ENCODE assay signal across 7 mouse cellular contexts in the genomic region with DNA sequence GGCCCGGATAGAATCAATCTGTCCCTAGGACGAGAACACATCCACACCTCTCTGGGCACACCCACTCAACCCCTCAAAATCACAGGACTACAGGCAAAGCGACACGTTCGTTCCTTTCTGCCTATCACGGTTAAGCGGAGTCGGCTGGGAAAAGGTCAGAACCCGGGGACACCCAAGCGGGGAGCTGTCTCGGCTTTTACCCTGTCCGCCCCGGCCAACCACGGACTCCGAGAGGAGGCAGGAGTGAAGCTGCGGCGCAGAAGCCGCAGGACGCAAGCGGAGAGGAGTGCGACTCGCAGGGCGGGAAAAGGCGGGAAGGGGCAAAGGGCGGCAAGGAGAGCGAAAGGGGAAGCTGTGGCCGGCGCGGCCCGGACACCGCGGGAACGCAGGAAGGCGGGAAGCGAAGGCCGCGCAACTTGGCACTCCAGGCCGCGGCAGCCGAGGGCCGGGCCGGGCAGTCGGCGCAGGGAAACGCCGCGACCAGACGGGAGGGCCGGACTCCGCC. TPM values are rescaled to one million over a fixed set of nuclear protein-coding genes. Genes with fewer than 3 reads are reported as not detected.
DNase-seq lines count a peak whose midpoint lies in the region; ATAC-seq and TF ChIP-seq lines count a peak whose summit lies in the region.

No protein-coding gene starts in this region.

- no peaks in the 10 kb centered on the region for H3K27me3 ChIP-seq in testis, adult 2 months (ENCODE audit: control insufficient read depth, insufficient read depth, low read length)
- H3K27me3 ChIP-seq in heart, embryonic 16.5 days (ENCODE audit: control insufficient read depth, insufficient read depth, low read length), result no peaks in the 10 kb centered on the region
- no peaks in the 10 kb centered on the region for H3K27me3 ChIP-seq in liver, adult 2 months (ENCODE audit: control insufficient read depth, insufficient read depth, low read length)

- peak; percentile 44 for ATAC-seq in heart, embryonic 16.5 days (replicated peaks; ENCODE audit: extremely low read depth, insufficient read depth, low FRiP score)

- H3K9me3 ChIP-seq in heart, embryonic 16.5 days (replicated peaks; ENCODE audit: control insufficient read depth, low read length), result no peaks in the 10 kb centered on the region

- WGBS in heart, embryonic 16.5 days, result under 1% methylated on average over 50 of the region's 50 CpGs
- under 1% methylated on average over 48 of the region's 50 CpGs for WGBS in liver, adult 2 months

- peak overlapping the region; percentile 93 for H3K4me3 ChIP-seq in testis, adult 2 months (ENCODE audit: control insufficient read depth, low read depth, low read length)
- H3K4me3 ChIP-seq in heart, embryonic 16.5 days (ENCODE audit: low read length), result peak overlapping the region; percentile 99
- peak overlapping the region; percentile 81 for H3K4me3 ChIP-seq in liver, adult 2 months (ENCODE audit: insufficient read depth, low read depth, low read length)

- TF ChIP-seq POLR2A in testis, adult 2 months (IDR thresholded peaks at IDR 0.05; ENCODE audit: control insufficient read depth, low read depth, low read length), result no peak; the same call in 1 of the 2 replicates
- no peak for TF ChIP-seq POLR2A in liver, adult 2 months (IDR thresholded peaks at IDR 0.05; ENCODE audit: extremely low read depth, insufficient read depth, low read length)

- no peaks in the 10 kb centered on the region for H3K36me3 ChIP-seq in testis, adult 2 months (ENCODE audit: control insufficient read depth, insufficient read depth, low read length)
- H3K36me3 ChIP-seq in heart, embryonic 16.5 days (ENCODE audit: control insufficient read depth, insufficient read depth), result peaks cover 9% of the 10 kb centered on the region
- peaks cover 11% of the 10 kb centered on the region for H3K36me3 ChIP-seq in liver, adult 2 months (ENCODE audit: control insufficient read depth, insufficient read depth, low read length)

- H3K4me2 ChIP-seq in heart, embryonic 16.5 days (ENCODE audit: low read depth, low read length), result peak overlapping the region; percentile 94

- H3K27ac ChIP-seq in testis, adult 2 months (ENCODE audit: control insufficient read depth, insufficient read depth, low read depth, low read length), result peak overlapping the region; percentile 50
- H3K27ac ChIP-seq in heart, embryonic 16.5 days (ENCODE audit: low read length), result peak overlapping the region; percentile 83
- peak overlapping the region; percentile 84 for H3K27ac ChIP-seq in liver, adult 2 months (replicated peaks; ENCODE audit: insufficient read depth, low read depth, low read length)

- peak overlapping the region; percentile 94 for H3K9ac ChIP-seq in heart, embryonic 16.5 days (ENCODE audit: low read length)
- peak overlapping the region; percentile 95 for H3K9ac ChIP-seq in liver, adult 2 months (ENCODE audit: low read depth, low read length)

- no peak for TF ChIP-seq CTCF in testis, adult 2 months (IDR thresholded peaks at IDR 0.05; ENCODE audit: control insufficient read depth, insufficient read depth, insufficient replicate concordance, low read depth, low read length)
- TF ChIP-seq CTCF in liver, adult 2 months (IDR thresholded peaks at IDR 0.05; ENCODE audit: low read depth, low read length), result no peak

- peaks cover 6% of the 10 kb centered on the region for H3K4me1 ChIP-seq in testis, adult 2 months (ENCODE audit: control insufficient read depth, insufficient read depth, low read length)
- peaks cover 26% of the 10 kb centered on the region for H3K4me1 ChIP-seq in heart, embryonic 16.5 days (ENCODE audit: control insufficient read depth, insufficient read depth, low read length)
- peaks cover 21% of the 10 kb centered on the region for H3K4me1 ChIP-seq in liver, adult 2 months (ENCODE audit: control insufficient read depth, insufficient read depth, low read length)

- H3K79me2 ChIP-seq in liver, adult 2 months (ENCODE audit: control insufficient read depth, insufficient read depth, low read length), result peaks cover 25% of the 10 kb centered on the region; the same call in 1 of the 2 replicates

- no peak for DNase-seq in testis, postnatal 14 days (ENCODE audit: low spot score)
- DNase-seq in c-Kit-positive CD71-positive TER-119-positive erythroid progenitor cells, embryonic 14.5 days (ENCODE audit: low spot score), result peak; percentile 41
- DNase-seq in liver, adult 2 months (ENCODE audit: extremely low read depth, low read depth, low spot score), result peak; percentile 62
- DNase-seq in naive thymus-derived CD4-positive, alpha-beta T cell, adult 2 months (ENCODE audit: low read depth), result peak; percentile 66
- DNase-seq in frontal cortex, adult 2 months (ENCODE audit: extremely low spot score in 1 of 2, low spot score in 1 of 2), result no peak

RNA-seq across cellular contexts. Expression of gene Oser1, which starts 5.6 kb away (rescaled TPM):
- polyA plus RNA-seq in testis, adult 2 months (2012; rRNA removed), result 209 and 304 TPM in 2 replicates
- polyA plus RNA-seq in heart, embryonic 16.5 days (2015; fragmentation: Nextera tagmentation; extraction: Ambion mirVana), result 57.1 and 63.8 TPM in 2 replicates
- 21.9 and 22.6 TPM in 2 replicates for total RNA-seq in liver, adult 2 months (2014; rRNA removed)
- 8.0 and 8.3 TPM in 2 replicates for polyA plus RNA-seq in liver, adult 2 months (2012; rRNA removed)
- polyA plus RNA-seq in frontal cortex, adult 2 months (2012; rRNA removed), result 24.2 and 26.0 TPM in 2 replicates

RNA-seq across cellular contexts. Expression of gene Gdap1l1, which starts 19.4 kb away (rescaled TPM):
- 0.16 and 0.18 TPM in 2 replicates for polyA plus RNA-seq in testis, adult 2 months (2012; rRNA removed)
- 0.18 and 0.36 TPM in 2 replicates for polyA plus RNA-seq in heart, embryonic 16.5 days (2015; fragmentation: Nextera tagmentation; extraction: Ambion mirVana)
- total RNA-seq in liver, adult 2 months (2014; rRNA removed), result 0.07 TPM in 1 of 2 replicates, not detected in the other
- polyA plus RNA-seq in liver, adult 2 months (2012; rRNA removed), result not detected in 2 replicates
- 89.3 and 90.1 TPM in 2 replicates for polyA plus RNA-seq in frontal cortex, adult 2 months (2012; rRNA removed)

RNA-seq across cellular contexts. Expression of gene Jph2, which starts 21.1 kb away (rescaled TPM):
- 2.3 and 3.6 TPM in 2 replicates for polyA plus RNA-seq in testis, adult 2 months (2012; rRNA removed)
- 38.5 and 43.2 TPM in 2 replicates for polyA plus RNA-seq in heart, embryonic 16.5 days (2015; fragmentation: Nextera tagmentation; extraction: Ambion mirVana)
- 0.07 and 0.09 TPM in 2 replicates for total RNA-seq in liver, adult 2 months (2014; rRNA removed)
- polyA plus RNA-seq in liver, adult 2 months (2012; rRNA removed), result 0.07 and 0.10 TPM in 2 replicates
- 0.64 and 0.78 TPM in 2 replicates for polyA plus RNA-seq in frontal cortex, adult 2 months (2012; rRNA removed)

RNA-seq across cellular contexts. Expression of gene Fitm2, which starts 53.5 kb away (rescaled TPM):
- polyA plus RNA-seq in testis, adult 2 months (2012; rRNA removed), result 3.4 and 3.6 TPM in 2 replicates
- polyA plus RNA-seq in heart, embryonic 16.5 days (2015; fragmentation: Nextera tagmentation; extraction: Ambion mirVana), result 14.7 and 15.3 TPM in 2 replicates
- total RNA-seq in liver, adult 2 months (2014; rRNA removed), result 19.5 and 20.1 TPM in 2 replicates
- polyA plus RNA-seq in liver, adult 2 months (2012; rRNA removed), result 19.8 and 20.9 TPM in 2 replicates
- polyA plus RNA-seq in frontal cortex, adult 2 months (2012; rRNA removed), result 10.3 and 11.2 TPM in 2 replicates

Comparison
In these comparisons a context has a peak if more than half of its experiments do, and no peak if none do; other contexts are left out.
1. DNase-seq: peak in c-Kit-positive CD71-positive TER-119-positive erythroid progenitor cells, embryonic 14.5 days (single experiment), liver, adult 2 months (single experiment) and naive thymus-derived CD4-positive, alpha-beta T cell, adult 2 months (single experiment); none in testis, postnatal 14 days (single experiment) and frontal cortex, adult 2 months (0 of 2).
2. RNA of gene Gdap1l1, which starts 19.4 kb away (polyA plus RNA-seq): 89.3 to 90.1 TPM in frontal cortex, adult 2 months; 0.18 to 0.36 TPM in heart, embryonic 16.5 days, 0.16 to 0.18 TPM in testis, adult 2 months and not detected in liver, adult 2 months; every median in the first group is over 10 times any median in the second.
3. Peak in every context shown above with its lines, with median percentiles within 50 percentile points of each other: H3K27ac ChIP-seq and H3K4me3 ChIP-seq.